Mouse (Mus musculus) hindbrain, embryonic 16.5 days (tissue): ENCODE data around the gene Tango6. TPM values are rescaled to one million over a fixed set of nuclear protein-coding genes. Genes with fewer than 3 reads are reported as not detected.

ENCODE experiments used
- ATAC-seq: fragments of 200-750 bp; cut with Nextera tagmentation; 2 replicates; pipeline ENCODE4 v1.8.0; 2017; ENCODE audit warnings: moderate TSS enrichment, moderate library complexity
- H3K27ac ChIP-seq: fragments of 300-500 bp; sonication (generic); 2 replicates; pipeline ENCODE4 v1.5.1; 2014; ENCODE audit warnings: low read depth, mild to moderate bottlenecking, control low read depth, low read length, moderate library complexity
- H3K27me3 ChIP-seq: fragments of 300-500 bp; sonication (generic); replicated peaks from 2 replicates; pipeline ENCODE4 v1.6.1; 2014; ENCODE audit warnings: low read length; ENCODE audit not compliant: control insufficient read depth, insufficient read depth
- H3K36me3 ChIP-seq: fragments of 300-500 bp; sonication (generic); 2 replicates; pipeline ENCODE4 v1.6.1; 2014; ENCODE audit warnings: mild to moderate bottlenecking, low read length, moderate library complexity, mixed read lengths; ENCODE audit not compliant: control insufficient read depth, insufficient read depth
- H3K4me1 ChIP-seq: fragments of 300-500 bp; sonication (generic); 2 replicates; pipeline ENCODE4 v1.6.1; 2014; ENCODE audit warnings: low read depth, low read length; ENCODE audit not compliant: control insufficient read depth, insufficient read depth
- H3K4me2 ChIP-seq: fragments of 300-500 bp; sonication (generic); 2 replicates; pipeline ENCODE4 v1.6.1; 2014; ENCODE audit warnings: mild to moderate bottlenecking, low read length, control low read depth, moderate library complexity
- H3K4me3 ChIP-seq: fragments of 300-500 bp; sonication (generic); 2 replicates; pipeline ENCODE4 v1.5.1; 2014; ENCODE audit warnings: mild to moderate bottlenecking, low read length, control low read depth, moderate library complexity
- H3K9ac ChIP-seq: fragments of 300-500 bp; sonication (generic); 2 replicates; pipeline ENCODE4 v1.6.1; 2014; ENCODE audit warnings: low read depth, mild to moderate bottlenecking, control low read depth, low read length, moderate library complexity
- H3K9me3 ChIP-seq: fragments of 300-500 bp; sonication (generic); 2 replicates; pipeline ENCODE4 v1.6.1; 2014; ENCODE audit warnings: mild to moderate bottlenecking, low read length, moderate library complexity; ENCODE audit not compliant: control insufficient read depth
- WGBS: fragments of 180-500 bp; shearing (Covaris S2); extraction: QIAGEN DNeasy Blood & Tissue Kit; methylation state at CpG from one replicate; pipeline ENCODE4 v1.1.7; 2014; 5-methylcytosine and 5-hydroxymethylcytosine counted together
- polyA plus RNA-seq: library from polyadenylated mRNA; unstranded; fragments of >200 nt; fragmentation: Nextera tagmentation; extraction: Ambion mirVana; gene quantifications from 2 replicates; pipeline ENCODE4 v1.2.1, GENCODE M21; 2015

The Tango6 gene
- polyA plus RNA-seq, 1 experiment from 2014 or later, result 5.9 TPM

- Histone ChIP-seq H3K9ac (no peak overlapping the region), H3K9me3 (no peaks in the 10 kb centered on the region; the same call in 1 of the 2 replicates), H3K4me1 (no peaks in the 10 kb centered on the region), H3K4me2 (no peak overlapping the region), H3K27me3 (no peaks in the 10 kb centered on the region), H3K27ac (no peak overlapping the region), H3K36me3 (no peaks in the 10 kb centered on the region), H3K4me3 (no peak overlapping the region)
- WGBS, result 79% methylated on average over 7 of the region's 7 CpGs
- ATAC-seq, result no peak
Measured at GRCm38 (mm10) chr8:106810406-106810805, 127.5 kb downstream of the Tango6 start.

- no peaks in the 10 kb centered on the region for H3K36me3 ChIP-seq
- H3K27ac ChIP-seq, result no peak overlapping the region
- H3K9me3 ChIP-seq, result no peaks in the 10 kb centered on the region
- H3K27me3 ChIP-seq, result no peaks in the 10 kb centered on the region
- H3K4me2 ChIP-seq, result no peak overlapping the region
- WGBS, result 93% methylated on average over 4 of the region's 4 CpGs
- no peak overlapping the region for H3K4me3 ChIP-seq
- ATAC-seq, result no peak
- no peak overlapping the region for H3K9ac ChIP-seq
- H3K4me1 ChIP-seq, result peaks cover 7% of the 10 kb centered on the region
Measured at GRCm38 (mm10) chr8:106812560-106812959, 129.7 kb downstream of the Tango6 start.

GRCm38 (mm10) chr8:106816431-106817170 is 133.7 kb downstream of the Tango6 start:
- 52% methylated on average over 9 of the region's 9 CpGs for WGBS
- Histone ChIP-seq H3K9me3 (no peaks in the 10 kb centered on the region), H3K27ac (peak overlapping the region; percentile 17; the same call in 1 of the 2 replicates), H3K27me3 (no peaks in the 10 kb centered on the region), H3K36me3 (no peaks in the 10 kb centered on the region), H3K4me2 (no peak overlapping the region), H3K9ac (no peak overlapping the region), H3K4me3 (no peak overlapping the region), H3K4me1 (peaks cover 7% of the 10 kb centered on the region)
- ATAC-seq, result no peak

- peaks cover 7% of the 10 kb centered on the region for H3K4me1 ChIP-seq
- no peaks in the 10 kb centered on the region for H3K27me3 ChIP-seq
- WGBS, result 75% methylated on average over 4 of the region's 4 CpGs
- H3K9ac ChIP-seq, result no peak overlapping the region
- no peaks in the 10 kb centered on the region for H3K36me3 ChIP-seq
- no peaks in the 10 kb centered on the region for H3K9me3 ChIP-seq
- H3K4me2 ChIP-seq, result no peak overlapping the region
- no peak overlapping the region for H3K4me3 ChIP-seq
- no peak for ATAC-seq
- H3K27ac ChIP-seq, result no peak overlapping the region; the same call in 1 of the 2 replicates
Measured at GRCm38 (mm10) chr8:106817171-106817545, 134.3 kb downstream of the Tango6 start.

GRCm38 (mm10) chr8:106818626-106819515 is 136.0 kb downstream of the Tango6 start:
- 76% methylated on average over 17 of the region's 17 CpGs for WGBS
- Histone ChIP-seq H3K36me3 (no peaks in the 10 kb centered on the region), H3K4me2 (no peak overlapping the region), H3K4me1 (peaks cover 7% of the 10 kb centered on the region), H3K9me3 (no peaks in the 10 kb centered on the region), H3K27me3 (no peaks in the 10 kb centered on the region), H3K27ac (no peak overlapping the region), H3K4me3 (no peak overlapping the region), H3K9ac (no peak overlapping the region)
- no peak for ATAC-seq

- ATAC-seq, result no peak
- Histone ChIP-seq H3K9me3 (no peaks in the 10 kb centered on the region), H3K4me1 (peaks cover 7% of the 10 kb centered on the region), H3K4me2 (no peak overlapping the region), H3K27me3 (no peaks in the 10 kb centered on the region), H3K4me3 (no peak overlapping the region), H3K36me3 (no peaks in the 10 kb centered on the region), H3K9ac (no peak overlapping the region), H3K27ac (no peak overlapping the region)
- WGBS, result 83% methylated on average over 3 of the region's 3 CpGs
Measured at GRCm38 (mm10) chr8:106819581-106819980, 136.7 kb downstream of the Tango6 start.

GRCm38 (mm10) chr8:106820553-106821515 is 138.0 kb downstream of the Tango6 start:
- H3K27me3 ChIP-seq, result no peaks in the 10 kb centered on the region
- no peak overlapping the region for H3K9ac ChIP-seq
- H3K27ac ChIP-seq, result no peak overlapping the region
- ATAC-seq, result no peak
- no peaks in the 10 kb centered on the region for H3K9me3 ChIP-seq
- H3K36me3 ChIP-seq, result no peaks in the 10 kb centered on the region
- peaks cover 7% of the 10 kb centered on the region for H3K4me1 ChIP-seq
- 83% methylated on average over 14 of the region's 14 CpGs for WGBS
- no peak overlapping the region for H3K4me2 ChIP-seq
- H3K4me3 ChIP-seq, result no peak overlapping the region

- no peak overlapping the region for H3K4me2 ChIP-seq
- 87% methylated on average over 6 of the region's 6 CpGs for WGBS
- ATAC-seq, result no peak
Measured at GRCm38 (mm10) chr8:106828921-106829320, 146.1 kb downstream of the Tango6 start.

More at GRCm38 (mm10) chr8:106828921-106829320, 146.1 kb downstream of the Tango6 start:
- Histone ChIP-seq H3K36me3 (no peaks in the 10 kb centered on the region), H3K9me3 (no peaks in the 10 kb centered on the region), H3K4me1 (no peaks in the 10 kb centered on the region), H3K4me3 (no peak overlapping the region), H3K9ac (no peak overlapping the region), H3K27ac (no peak overlapping the region), H3K27me3 (no peaks in the 10 kb centered on the region)
